Mouse (Mus musculus) olfactory bulb, adult 2 months (tissue): ENCODE data around the gene Rpl14.

Source experiments
- CTCF ChIP-seq: fragments of 200-500 bp; IDR thresholded peaks from 2 replicates; pipeline ENCODE4 v1.5.1; 2012; ENCODE audit warnings: low read depth, mild to moderate bottlenecking, low read length, moderate library complexity; ENCODE audit not compliant: insufficient read depth
- POLR2A ChIP-seq: fragments of 200-500 bp; IDR thresholded peaks from 2 replicates; pipeline ENCODE4 v1.6.1; 2012; ENCODE audit warnings: mild to moderate bottlenecking, low read depth, low read length, moderate library complexity; ENCODE audit not compliant: insufficient read depth

- TF ChIP-seq CTCF (no peak), POLR2A (no peak)
Observed at GRCm38 (mm10) chr9:120568917-120569316, 2.3 kb upstream of the Rpl14 start.
